In the genomic region with DNA sequence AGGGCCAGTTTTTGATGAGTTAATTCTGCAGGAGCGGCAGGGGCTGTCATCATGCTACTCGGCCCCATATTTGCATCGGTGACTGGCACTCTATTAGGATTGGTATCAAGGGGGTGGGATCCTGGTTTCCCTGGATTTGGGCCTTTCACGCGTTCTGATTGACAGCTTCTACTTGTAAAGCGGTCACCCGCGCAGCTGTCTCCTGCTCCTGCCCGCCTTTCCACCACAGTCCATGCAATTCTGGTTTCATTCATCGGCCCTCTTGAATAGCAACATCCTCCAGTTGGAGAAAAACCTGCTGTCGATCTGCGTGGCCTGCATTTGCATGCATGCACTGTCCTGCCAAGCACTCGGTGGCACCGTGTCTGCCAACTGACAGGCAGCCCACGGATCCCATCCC, we compare ENCODE assay signal across 20 mouse cellular contexts.
DNase-seq lines count a peak whose midpoint lies in the region; ATAC-seq and TF ChIP-seq lines count a peak whose summit lies in the region.
"Had no signal": no experiment of that assay in that cellular context is flagged by ENCODE, and none has a peak within 500 bp of the region (broad histone marks: within the 10 kb centered on the region; RNA-seq: fewer than 3 reads in every experiment).

No protein-coding gene starts in this region.

- H3K9ac ChIP-seq in forebrain, embryonic 15.5 days (replicated peaks) = no peak overlapping the region
- H3K9ac ChIP-seq: embryonic facial prominence, embryonic 13.5 days; limb, embryonic 12.5 days; liver, postnatal 0 days; neural tube, embryonic 12.5 days had no signal

- TF ChIP-seq CTCF in gastrocnemius, adult 2 months (IDR thresholded peaks at IDR 0.05) = no peak

- H3K4me1 ChIP-seq in forebrain, embryonic 15.5 days = peaks cover 11% of the 10 kb centered on the region
- H3K4me1 ChIP-seq in midbrain, embryonic 10.5 days = peaks cover 12% of the 10 kb centered on the region
- H3K4me1 ChIP-seq: embryonic facial prominence, embryonic 13.5 days; limb, embryonic 12.5 days; neural tube, embryonic 12.5 days had no signal

- intact Hi-C loops in gastrocnemius, adult 2 months (cut with DNase I) = no loop called here

- H3K36me3 ChIP-seq in forebrain, embryonic 15.5 days = no peaks in the 10 kb centered on the region
- no peaks in the 10 kb centered on the region for H3K36me3 ChIP-seq in midbrain, embryonic 10.5 days
- H3K36me3 ChIP-seq: embryonic facial prominence, embryonic 13.5 days; G1E; limb, embryonic 12.5 days; neural tube, embryonic 12.5 days had no signal

- DNase-seq in layer of hippocampus, adult 9-11 months = peak; percentile 6
- no peak for DNase-seq in layer of hippocampus, postnatal 25 days (ENCODE audit: extremely low spot score in 1 of 2, low spot score in 1 of 2)
- peak; percentile 51 for DNase-seq in embryo, embryonic 10.5 days (ENCODE audit: low spot score)
- DNase-seq in midbrain, embryonic 10.5 days (ENCODE audit: low spot score) = peak; percentile 59
- no peak for DNase-seq in thymus, postnatal 36 days
- DNase-seq in heart, adult 11 months = no peak
- DNase-seq in gastrocnemius, adult 2 months = no peak
- DNase-seq: adrenal gland, postnatal 25 days; B cell, adult 2 months; cerebellum, adult 11-12 months; heart, postnatal 4 days; kidney, adult 8-10 months; liver, postnatal 0 days; thymus, postnatal 4 days had no signal

- WGBS in forebrain, embryonic 15.5 days = 9% methylated on average over 15 of the region's 15 CpGs
- 41% methylated on average over 15 of the region's 15 CpGs for WGBS in midbrain, embryonic 10.5 days

- peaks cover 3% of the 10 kb centered on the region; the same call in 1 of the 2 replicates for H3K27me3 ChIP-seq in forebrain, embryonic 15.5 days
- peaks cover 60% of the 10 kb centered on the region for H3K27me3 ChIP-seq in midbrain, embryonic 10.5 days (ENCODE audit: low read depth, poor library complexity, severe bottlenecking)
- H3K27me3 ChIP-seq: embryonic facial prominence, embryonic 13.5 days; neural tube, embryonic 12.5 days had no signal

- H3K9me3 ChIP-seq in forebrain, embryonic 15.5 days = no peaks in the 10 kb centered on the region
- no peaks in the 10 kb centered on the region for H3K9me3 ChIP-seq in midbrain, embryonic 10.5 days (replicated peaks)
- H3K9me3 ChIP-seq: embryonic facial prominence, embryonic 13.5 days; limb, embryonic 12.5 days; neural tube, embryonic 12.5 days had no signal

- H3K4me3 ChIP-seq in forebrain, embryonic 15.5 days = no peak overlapping the region
- H3K4me3 ChIP-seq in midbrain, embryonic 10.5 days = no peak overlapping the region
- no peak overlapping the region for H3K4me3 ChIP-seq in gastrocnemius, adult 2 months
- H3K4me3 ChIP-seq: embryonic facial prominence, embryonic 13.5 days; layer of hippocampus, adult 2 months; limb, embryonic 12.5 days; neural tube, embryonic 12.5 days had no signal

- ATAC-seq in forebrain, embryonic 15.5 days (replicated peaks) = peak; percentile 95
- ATAC-seq: liver, postnatal 0 days had no signal

- H3K27ac ChIP-seq in forebrain, embryonic 15.5 days (replicated peaks) = peak overlapping the region; percentile 49
- peak overlapping the region; percentile 9; the same call in 1 of the 2 replicates for H3K27ac ChIP-seq in midbrain, embryonic 10.5 days (replicated peaks)
- no peak overlapping the region for H3K27ac ChIP-seq in gastrocnemius, adult 2 months
- H3K27ac ChIP-seq: embryonic facial prominence, embryonic 13.5 days; layer of hippocampus, adult 2 months; limb, embryonic 12.5 days; neural tube, embryonic 12.5 days had no signal

- peak overlapping the region; percentile 22 for H3K4me2 ChIP-seq in forebrain, embryonic 15.5 days (replicated peaks)
- H3K4me2 ChIP-seq: embryonic facial prominence, embryonic 13.5 days; limb, embryonic 12.5 days; neural tube, embryonic 12.5 days had no signal

Comparison
In these comparisons a context has a peak if more than half of its experiments do, and no peak if none do; other contexts are left out.
1. DNase-seq: peak in layer of hippocampus, adult 9-11 months (single experiment), embryo, embryonic 10.5 days (single experiment) and midbrain, embryonic 10.5 days (single experiment); none in layer of hippocampus, postnatal 25 days (0 of 2), thymus, postnatal 36 days (0 of 2), heart, adult 11 months (single experiment) and gastrocnemius, adult 2 months (single experiment).